Mouse (Mus musculus) CH12.LX (cell line): Measurements from ENCODE around the gene Fbxo3. TPM values are rescaled to one million over a fixed set of nuclear protein-coding genes. Genes with fewer than 3 reads are reported as not detected.

ENCODE experiments used
- DNase-seq: peaks from one replicate; pipeline ENCODE4 v3.0.0-alpha.2; 2013; ENCODE audit errors: extremely low read depth
- H3K27ac ChIP-seq: 2 replicates; pipeline ENCODE4 v1.5.1; 2012; ENCODE audit warnings: low read depth, mild to moderate bottlenecking, control low read depth, moderate library complexity; ENCODE audit not compliant: insufficient read depth
- H3K27me3 ChIP-seq: replicated peaks from 2 replicates; pipeline ENCODE3; 2012; ENCODE audit warnings: inconsistent platforms
- H3K36me3 ChIP-seq, 2 experiments: replicated peaks in 1 of 2; 2 replicates each; pipeline versions ENCODE3 to v1.6.1; 2012; ENCODE audit warnings: inconsistent platforms in 1 of 2, low read length in 1 of 2, mild to moderate bottlenecking in 1 of 2, mixed read lengths in 1 of 2, moderate library complexity in 1 of 2; ENCODE audit not compliant: control insufficient read depth in 1 of 2, insufficient read depth in 1 of 2
- H3K4me1 ChIP-seq, 2 experiments: 2 replicates each; pipeline ENCODE4 v1.6.1; 2012; ENCODE audit warnings: inconsistent platforms in 1 of 2, moderate library complexity in 1 of 2; ENCODE audit not compliant: insufficient read depth in 2 of 2, control insufficient read depth in 1 of 2
- H3K4me2 ChIP-seq: 2 replicates; pipeline ENCODE4 v1.6.1; 2012; ENCODE audit warnings: low read depth, mild to moderate bottlenecking, control low read depth; ENCODE audit not compliant: poor library complexity, insufficient read depth, severe bottlenecking
- H3K4me3 ChIP-seq, 3 experiments: fragments of 150-350 bp in 1 of 3; sonication (generic) in 1 of 3; replicated peaks in 1 of 3; 2 replicates each; pipeline versions ENCODE3 to v1.5.1; 2011 to 2012; ENCODE audit warnings: low read depth in 2 of 3, low read length in 2 of 3, mild to moderate bottlenecking in 2 of 3, moderate library complexity in 2 of 3, control low read depth in 1 of 3, improper control_type of control experiment in 1 of 3, inconsistent platforms in 1 of 3, mixed read lengths in 1 of 3; ENCODE audit not compliant: poor library complexity in 1 of 3
- H3K79me2 ChIP-seq: replicated peaks from 2 replicates; pipeline ENCODE4 v1.6.1; 2012; ENCODE audit warnings: mild to moderate bottlenecking, moderate library complexity; ENCODE audit not compliant: control insufficient read depth, poor library complexity, insufficient read depth, severe bottlenecking; ENCODE audit errors: extremely low read depth
- H3K9ac ChIP-seq: 2 replicates; pipeline ENCODE4 v1.6.1; 2012; ENCODE audit warnings: low read depth, mild to moderate bottlenecking, control low read depth, moderate library complexity; ENCODE audit not compliant: insufficient read depth
- H3K9me3 ChIP-seq: replicated peaks from 2 replicates; pipeline ENCODE3; 2012; ENCODE audit warnings: low read length, inconsistent platforms, mixed read lengths
- BHLHE40 ChIP-seq: IDR thresholded peaks from 2 replicates; pipeline ENCODE4 v1.6.1; 2011; ENCODE audit warnings: mild to moderate bottlenecking, low read depth, low read length, improper control_type of control experiment
- CHD1 ChIP-seq: IDR thresholded peaks from 2 replicates; pipeline ENCODE4 v1.6.1; 2012; ENCODE audit warnings: low read depth, low read length, improper control_type of control experiment, inconsistent platforms
- CHD2 ChIP-seq: IDR thresholded peaks from 2 replicates; pipeline ENCODE4 v1.6.1; 2011; ENCODE audit warnings: low read length, improper control_type of control experiment
- CTCF ChIP-seq, 2 experiments: IDR thresholded peaks in 1 of 2; conservative IDR thresholded peaks in 1 of 2; 2 replicates each; pipeline ENCODE4 v1.5.1; 2011 to 2012; ENCODE audit warnings: low read depth in 2 of 2, low read length in 2 of 2, improper control_type of control experiment in 1 of 2, inconsistent platforms in 1 of 2, mild to moderate bottlenecking in 1 of 2, moderate library complexity in 1 of 2
- ELF1 ChIP-seq: IDR thresholded peaks from 2 replicates; pipeline ENCODE4 v1.6.1; 2014; ENCODE audit warnings: low read depth, mild to moderate bottlenecking, inconsistent platforms, low read length, improper control_type of control experiment
- EP300 ChIP-seq: IDR thresholded peaks from 2 replicates; pipeline ENCODE4 v1.6.1; 2011; ENCODE audit warnings: low read length, improper control_type of control experiment
- GABPA ChIP-seq: IDR thresholded peaks from 2 replicates; pipeline ENCODE4 v1.6.1; 2012; ENCODE audit warnings: low read depth, low read length, improper control_type of control experiment, inconsistent platforms; ENCODE audit not compliant: insufficient replicate concordance
- HCFC1 ChIP-seq: IDR thresholded peaks from 2 replicates; pipeline ENCODE4 v1.6.1; 2012; ENCODE audit warnings: low read depth, mild to moderate bottlenecking, inconsistent platforms, low read length, improper control_type of control experiment
- IRF4 ChIP-seq: IDR thresholded peaks from 2 replicates; pipeline ENCODE4 v1.6.1; 2014; ENCODE audit warnings: low read depth, mild to moderate bottlenecking, inconsistent platforms, low read length, improper control_type of control experiment
- JUN ChIP-seq: IDR thresholded peaks from 2 replicates; pipeline ENCODE4 v1.6.1; 2011; ENCODE audit warnings: low read depth, mild to moderate bottlenecking, low read length, improper control_type of control experiment, moderate library complexity; ENCODE audit not compliant: insufficient read depth
- JUND ChIP-seq: conservative IDR thresholded peaks from 2 replicates; pipeline ENCODE4 v1.6.1; 2011; ENCODE audit warnings: low read depth, low read length, improper control_type of control experiment
- KAT2A ChIP-seq: IDR thresholded peaks from 2 replicates; pipeline ENCODE4 v1.6.1; 2012; ENCODE audit warnings: low read length, improper control_type of control experiment, inconsistent platforms; ENCODE audit not compliant: insufficient replicate concordance
- MAFK ChIP-seq: IDR thresholded peaks from 2 replicates; pipeline ENCODE4 v1.6.1; 2011; ENCODE audit warnings: low read length, improper control_type of control experiment; ENCODE audit not compliant: insufficient replicate concordance
- MAX ChIP-seq: IDR thresholded peaks from 2 replicates; pipeline ENCODE4 v1.6.1; 2011; ENCODE audit warnings: low read length, improper control_type of control experiment
- MEF2A ChIP-seq: IDR thresholded peaks from 2 replicates; pipeline ENCODE4 v1.6.1; 2014; ENCODE audit warnings: low read depth, mild to moderate bottlenecking, inconsistent platforms, low read length, improper control_type of control experiment, borderline replicate concordance
- MXI1 ChIP-seq: IDR thresholded peaks from 2 replicates; pipeline ENCODE4 v1.6.1; 2011; ENCODE audit warnings: mild to moderate bottlenecking, low read depth, low read length, improper control_type of control experiment
- MYC ChIP-seq: IDR thresholded peaks from 2 replicates; pipeline ENCODE4 v1.6.1; 2011; ENCODE audit warnings: low read depth, mild to moderate bottlenecking, improper control_type of control experiment, low read length
- NRF1 ChIP-seq: IDR thresholded peaks from 2 replicates; pipeline ENCODE4 v1.6.1; 2014; ENCODE audit warnings: low read depth, mild to moderate bottlenecking, inconsistent platforms, low read length, improper control_type of control experiment, moderate library complexity
- PAX5 ChIP-seq: IDR thresholded peaks from 2 replicates; pipeline ENCODE4 v1.6.1; 2012; ENCODE audit warnings: low read length, inconsistent platforms, mixed read lengths
- POLR2A ChIP-seq: IDR thresholded peaks from 2 replicates; pipeline ENCODE4 v1.6.1; 2011; ENCODE audit warnings: low read depth, mild to moderate bottlenecking, improper control_type of control experiment, low read length
- POLR2AphosphoS2 ChIP-seq: IDR thresholded peaks from 2 replicates; pipeline ENCODE4 v1.6.1; 2011; ENCODE audit warnings: low read depth, low read length, improper control_type of control experiment
- RAD21 ChIP-seq: IDR thresholded peaks from 2 replicates; pipeline ENCODE4 v1.6.1; 2011; ENCODE audit warnings: low read depth, mild to moderate bottlenecking, low read length, improper control_type of control experiment, moderate library complexity
- SIN3A ChIP-seq: IDR thresholded peaks from 2 replicates; pipeline ENCODE4 v1.6.1; 2012; ENCODE audit warnings: low read length, improper control_type of control experiment, inconsistent platforms
- SMC3 ChIP-seq: IDR thresholded peaks from 2 replicates; pipeline ENCODE4 v1.6.1; 2011; ENCODE audit warnings: low read depth, low read length, improper control_type of control experiment
- TBP ChIP-seq: conservative IDR thresholded peaks from 2 replicates; pipeline ENCODE4 v1.6.1; 2011; ENCODE audit warnings: low read depth, low read length, improper control_type of control experiment
- TCF12 ChIP-seq: IDR thresholded peaks from 2 replicates; pipeline ENCODE4 v1.6.1; 2014; ENCODE audit warnings: low read depth, mild to moderate bottlenecking, inconsistent platforms, low read length, improper control_type of control experiment
- UBTF ChIP-seq: IDR thresholded peaks from 2 replicates; pipeline ENCODE4 v1.6.1; 2012; ENCODE audit warnings: low read depth, mild to moderate bottlenecking, inconsistent platforms, low read length, improper control_type of control experiment, moderate library complexity
- USF1 ChIP-seq: IDR thresholded peaks from 2 replicates; pipeline ENCODE4 v1.6.1; 2014; ENCODE audit warnings: low read depth, mild to moderate bottlenecking, inconsistent platforms, low read length, improper control_type of control experiment
- USF2 ChIP-seq: conservative IDR thresholded peaks from 2 replicates; pipeline ENCODE4 v1.6.1; 2011; ENCODE audit warnings: low read depth, low read length, improper control_type of control experiment
- ZC3H11A ChIP-seq: IDR thresholded peaks from 2 replicates; pipeline ENCODE4 v1.6.1; 2012; ENCODE audit warnings: low read depth, mild to moderate bottlenecking, inconsistent platforms, low read length, improper control_type of control experiment
- ZKSCAN1 ChIP-seq: IDR thresholded peaks from 2 replicates; pipeline ENCODE4 v1.6.1; 2012; ENCODE audit warnings: low read depth, inconsistent platforms, low read length, improper control_type of control experiment, borderline replicate concordance
- ZMIZ1 ChIP-seq: IDR thresholded peaks from 2 replicates; pipeline ENCODE4 v1.6.1; 2012; ENCODE audit warnings: low read depth, mild to moderate bottlenecking, inconsistent platforms, low read length, improper control_type of control experiment
- dilution Hi-C: fragments of 300-500 bp; cut with MboI; formaldehyde crosslinking; loops from 2 replicates; pipeline ENCODE4 v1.14.3; 2020; ENCODE audit warnings: low sequenced_read_pairs; ENCODE audit not compliant: extremely low pct_unique_long_range_greater_than_20kb, extremely low pct_ligation_motif_present
- in situ Hi-C: fragments of 300-500 bp; cut with MboI; formaldehyde crosslinking; loops from 3 replicates; pipeline ENCODE4 v1.14.3; 2019; ENCODE audit warnings: low sequenced_read_pairs, low pct_ligation_motif_present, low pct_unique_long_range_greater_than_20kb, mixed read lengths
- polyA plus RNA-seq: library from polyadenylated mRNA; unstranded; fragments of >175 nt; gene quantifications from 2 replicates; pipeline ENCODE4 v1.2.1, GENCODE M21; 2012; ENCODE audit warnings: low read depth; ENCODE audit not compliant: insufficient read length
- total RNA-seq, 2 experiments: library from RNA; depleted of rRNA; stranded (reverse); fragments of 300-350 nt in 1 of 2; fragments of >200 nt in 1 of 2; gene quantifications; 2 replicates each; pipeline ENCODE4 v1.2.3; 2012 to 2014

Gene Fbxo3
- total and polyA plus RNA-seq, 3 experiments, result 29.7 to 63.7 (median 38.4) TPM

DNA sequence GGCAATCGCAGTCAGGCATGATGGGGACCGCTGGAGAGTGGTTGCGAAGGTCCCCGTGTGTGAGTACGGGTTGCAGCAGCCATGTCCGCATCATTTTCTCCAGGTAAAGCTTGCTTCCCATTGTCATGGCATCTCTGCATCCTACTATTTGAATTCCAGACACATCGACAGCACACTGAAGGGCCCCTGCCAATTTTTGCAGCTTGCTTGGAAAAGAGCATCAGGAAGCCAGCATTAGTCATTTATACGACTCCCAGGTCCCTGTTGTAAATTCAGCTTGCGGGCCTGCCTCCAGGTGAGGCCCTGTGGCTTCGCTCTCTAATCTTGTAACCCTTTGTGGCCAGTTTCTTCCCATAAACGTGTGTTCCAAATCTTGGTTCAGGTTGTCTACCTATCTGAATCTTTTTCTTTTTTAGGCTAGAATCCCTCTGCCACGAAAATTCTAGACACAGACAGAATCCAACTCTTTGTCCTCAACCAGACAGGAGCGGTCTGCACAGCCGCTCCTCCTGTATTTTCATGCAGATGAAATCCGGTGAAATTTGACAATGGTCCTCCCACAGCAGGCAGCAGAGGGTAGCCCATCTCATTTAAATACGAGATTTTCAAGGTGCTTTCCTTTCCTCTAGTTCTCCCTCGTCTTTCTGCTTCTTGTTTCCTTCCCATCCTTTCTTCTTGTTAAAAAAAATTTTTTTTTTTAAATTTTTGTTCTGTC lies 34.7 kb upstream of the Fbxo3 start:
- Histone ChIP-seq H3K4me2 (no peak overlapping the region), H3K9ac (no peak overlapping the region), H3K4me3 (no peak overlapping the region), H3K79me2 (no peaks in the 10 kb centered on the region), H3K27me3 (no peaks in the 10 kb centered on the region), H3K27ac (no peak overlapping the region), H3K4me1 (peaks cover 0 to 20% of the 10 kb centered on the region in 2 experiments; a peak in 2 of 4 replicates), H3K9me3 (no peaks in the 10 kb centered on the region), H3K36me3 (no peaks in the 10 kb centered on the region)
- dilution Hi-C loops, result no loop called here
- DNase-seq, result no peak
- in situ Hi-C loops, result loop anchor here (25.0 kb wide), 1 partner anchor 530 kb away; no protein-coding TSS in a partner anchor
- TF ChIP-seq GABPA (no peak), CHD2 (no peak), HCFC1 (no peak), MAX (no peak), IRF4 (no peak), BHLHE40 (no peak)

DNA sequence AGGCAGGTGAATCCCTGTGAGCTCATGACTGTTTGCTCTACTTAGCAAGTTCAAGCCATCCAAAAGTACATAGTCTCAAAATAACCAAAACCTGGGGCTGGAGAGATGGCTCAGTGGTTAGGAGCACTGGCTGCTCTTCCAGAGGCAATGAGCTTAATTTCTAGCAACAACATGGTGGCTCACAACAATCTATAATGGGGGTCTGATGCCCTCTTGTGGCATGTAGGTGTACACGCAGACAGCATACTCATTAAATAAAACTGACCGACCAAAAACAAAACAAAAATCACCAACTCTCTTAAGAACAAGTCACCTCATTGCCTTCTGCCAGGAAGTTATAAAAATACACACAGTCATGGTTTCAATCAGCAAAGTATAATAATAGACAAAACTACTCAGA lies 26.4 kb upstream of the Fbxo3 start:
- in situ Hi-C loops, result loop anchor here (10.0 kb wide), 2 partner anchors 256 to 436 kb away; partner anchors contain the start of gene Abtb2
- H3K36me3 ChIP-seq, result no peaks in the 10 kb centered on the region
- H3K9me3 ChIP-seq, result no peaks in the 10 kb centered on the region
- no peak overlapping the region for H3K27ac ChIP-seq
- no peaks in the 10 kb centered on the region for H3K79me2 ChIP-seq
- no peaks in the 10 kb centered on the region for H3K4me1 ChIP-seq
- H3K4me2 ChIP-seq, result no peak overlapping the region
- dilution Hi-C loops, result no loop called here
- peaks cover 4% of the 10 kb centered on the region for H3K27me3 ChIP-seq
- DNase-seq, result peak; percentile 74
- no peak overlapping the region for H3K9ac ChIP-seq
- H3K4me3 ChIP-seq, result no peak overlapping the region
- no peak for TF ChIP-seq POLR2A
- no peak for TF ChIP-seq ZKSCAN1
- no peak for TF ChIP-seq CHD1
- TF ChIP-seq MAX, result no peak
- no peak for TF ChIP-seq TBP
- TF ChIP-seq JUN, result no peak
- 0 out of 2 replicates have a peak, but pooled peaks have one; percentile 40 for TF ChIP-seq IRF4
- TF ChIP-seq ZMIZ1, result no peak
- peak; percentile 92 for TF ChIP-seq ZC3H11A
- TF ChIP-seq UBTF, result no peak
- no peak for TF ChIP-seq NRF1
- TF ChIP-seq USF2, result no peak
- TF ChIP-seq ELF1, result no peak
- peak; percentile 92 for TF ChIP-seq RAD21
- TF ChIP-seq POLR2AphosphoS2, result no peak
- peak; percentile 72 to 95 for TF ChIP-seq CTCF (conservative IDR thresholded peaks at IDR 0.05 in 1 of 2, IDR thresholded peaks at IDR 0.05 in 1 of 2; ENCODE audit: low read depth in 2 of 2, low read length in 2 of 2)
- TF ChIP-seq JUND, result 0 out of 2 replicates have a peak, but pooled peaks have one; percentile 41
- no peak for TF ChIP-seq KAT2A
- TF ChIP-seq MEF2A, result peak; percentile 22; the same call in 1 of the 2 replicates
- TF ChIP-seq CHD2, result no peak
- no peak for TF ChIP-seq TCF12
- peak; percentile 95 for TF ChIP-seq SMC3
- no peak for TF ChIP-seq GABPA
- no peak for TF ChIP-seq USF1
- peak; percentile 54; the same call in 1 of the 2 replicates for TF ChIP-seq MYC
- no peak for TF ChIP-seq BHLHE40
- TF ChIP-seq MAFK, result no peak
- no peak for TF ChIP-seq MXI1
- no peak for TF ChIP-seq PAX5
- no peak for TF ChIP-seq EP300
- TF ChIP-seq SIN3A, result peak; percentile 64; the same call in 1 of the 2 replicates
- TF ChIP-seq HCFC1, result no peak
